Mouse (Mus musculus): ENCODE data around the gene Urgcp. TPM values are rescaled to one million over a fixed set of nuclear protein-coding genes. Genes with fewer than 3 reads are reported as not detected.

Gene Urgcp
- total and polyA plus RNA-seq, 3 experiments = 34.0 to 65.2 (median 63.8) TPM

DNA sequence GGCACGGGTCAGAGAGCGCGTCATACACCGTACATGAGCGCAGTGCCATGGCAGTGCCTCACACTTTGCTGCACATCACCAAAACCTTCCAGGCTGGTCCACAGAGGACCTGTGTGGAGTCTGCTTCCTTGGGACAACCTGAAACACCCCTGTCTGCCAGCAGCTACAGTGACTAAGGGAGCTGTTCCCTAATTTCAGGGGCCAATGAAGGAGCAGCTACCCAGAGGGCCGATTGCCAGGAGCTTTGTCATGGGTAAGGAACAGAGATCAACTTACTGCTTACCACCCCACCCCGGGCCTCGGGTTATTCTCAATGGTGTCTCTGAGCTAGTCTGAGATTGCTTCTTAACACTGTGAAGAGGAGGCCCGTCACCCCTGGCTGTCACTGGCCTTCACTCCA is 47.0 kb downstream of the Urgcp start:
- DNase-seq = no peak

DNA sequence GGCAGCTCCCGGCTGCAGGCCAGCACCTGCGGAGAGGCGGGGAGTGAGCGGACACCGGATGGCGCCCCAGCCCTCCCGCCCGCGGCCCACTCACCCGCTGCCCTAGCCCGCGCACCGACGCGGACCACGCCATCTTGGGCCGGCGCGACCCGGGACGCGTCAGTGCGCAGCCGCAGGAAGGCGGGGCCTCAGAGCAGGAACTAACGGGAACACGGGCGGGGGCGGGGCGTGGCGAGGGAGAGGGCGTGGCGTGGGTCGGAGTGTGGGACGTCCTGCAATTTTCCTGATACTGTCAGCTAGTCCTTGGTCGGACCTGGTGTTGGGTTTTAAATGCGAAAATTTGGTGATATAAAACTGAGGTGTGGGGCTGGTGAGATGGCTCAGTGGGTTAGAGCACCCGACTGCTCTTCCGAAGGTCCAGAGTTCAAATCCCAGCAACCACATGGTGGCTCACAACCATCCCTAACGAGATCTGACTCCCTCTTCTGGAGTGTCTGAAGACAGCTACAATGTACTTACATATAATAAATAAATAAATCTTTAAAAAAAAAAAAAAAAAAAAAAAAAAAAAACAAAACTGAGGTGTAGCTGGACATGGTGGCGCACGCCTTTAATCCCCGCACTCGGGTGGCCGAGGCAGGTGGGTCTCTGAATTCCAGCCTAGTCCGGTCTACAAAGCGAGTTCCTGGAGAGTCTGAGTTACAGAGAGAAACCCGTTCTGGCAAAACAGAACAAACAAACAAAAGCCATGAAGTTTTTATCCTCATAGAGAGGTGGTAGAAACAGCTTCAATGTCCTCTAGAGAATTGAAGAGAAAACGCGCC is 54.4 kb downstream of the Urgcp start:
- peak; percentile 94 for DNase-seq

GRCm38 (mm10) chr11:5706874-5707529 is 55.2 kb downstream of the Urgcp start:
- DNase-seq = no peak

GRCm38 (mm10) chr11:5705972-5706371 is 56.2 kb downstream of the Urgcp start:
- peak; percentile 2 for DNase-seq

DNA sequence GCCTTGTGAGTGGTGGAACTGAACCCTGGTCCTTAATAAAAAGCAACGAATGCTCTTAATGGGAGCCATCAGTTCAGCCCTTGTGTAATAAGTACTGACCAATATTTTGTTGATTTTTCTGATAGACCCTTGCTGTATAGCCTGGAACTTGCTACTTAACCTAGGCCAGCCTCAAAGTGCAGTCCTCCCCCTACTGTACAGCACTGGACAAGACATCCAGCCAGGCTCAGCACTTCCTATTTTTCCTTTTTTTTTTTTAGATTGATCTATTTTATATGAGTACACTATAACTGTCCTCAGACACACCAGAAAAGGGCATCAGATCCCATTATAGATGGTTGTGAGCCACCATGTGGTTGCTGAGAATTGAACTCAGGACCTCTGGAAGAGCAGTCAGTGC is 58.8 kb downstream of the Urgcp start:
- DNase-seq = no peak

DNA sequence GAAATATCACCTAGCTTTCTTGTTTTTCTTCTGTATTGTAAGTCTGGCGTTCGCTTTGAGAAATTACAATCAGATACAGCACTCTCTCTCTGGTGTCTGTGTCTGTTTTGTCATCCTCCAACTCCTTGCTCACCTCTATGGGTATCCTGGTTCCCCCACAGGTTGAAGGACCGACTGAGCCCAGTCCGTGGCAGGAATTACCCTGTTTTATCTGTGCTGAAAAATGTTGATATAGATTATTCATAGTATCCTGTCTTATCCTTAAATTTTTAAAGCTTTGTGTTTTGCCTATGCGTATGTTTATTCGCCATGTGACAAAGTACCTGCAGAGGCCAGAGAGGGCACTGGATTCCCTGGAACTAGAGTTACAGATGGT is 59.2 kb downstream of the Urgcp start:
- peak; percentile 0 for DNase-seq

- DNase-seq = peak; percentile 50
Measured at GRCm38 (mm10) chr11:5702271-5702956, 59.8 kb downstream of the Urgcp start.

DNA sequence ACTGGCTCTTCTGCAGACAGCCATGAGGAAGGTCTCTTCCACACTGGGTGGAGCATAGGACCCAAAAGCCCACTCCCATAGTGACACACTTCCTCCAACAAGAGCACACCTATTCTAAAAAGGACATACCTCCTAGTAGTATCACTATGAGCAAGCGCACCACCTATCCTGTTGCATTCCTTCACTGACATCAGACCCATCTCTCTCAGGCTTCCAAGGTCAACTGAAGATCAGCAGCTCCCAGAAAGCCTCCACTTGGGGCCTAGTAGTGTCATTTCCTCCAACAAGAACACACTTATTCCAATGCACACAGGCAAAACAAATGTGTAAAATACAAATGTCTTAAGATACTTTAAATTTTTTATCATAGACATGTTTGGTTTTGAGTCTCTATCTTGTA is 60.4 kb downstream of the Urgcp start:
- DNase-seq = no peak

DNA sequence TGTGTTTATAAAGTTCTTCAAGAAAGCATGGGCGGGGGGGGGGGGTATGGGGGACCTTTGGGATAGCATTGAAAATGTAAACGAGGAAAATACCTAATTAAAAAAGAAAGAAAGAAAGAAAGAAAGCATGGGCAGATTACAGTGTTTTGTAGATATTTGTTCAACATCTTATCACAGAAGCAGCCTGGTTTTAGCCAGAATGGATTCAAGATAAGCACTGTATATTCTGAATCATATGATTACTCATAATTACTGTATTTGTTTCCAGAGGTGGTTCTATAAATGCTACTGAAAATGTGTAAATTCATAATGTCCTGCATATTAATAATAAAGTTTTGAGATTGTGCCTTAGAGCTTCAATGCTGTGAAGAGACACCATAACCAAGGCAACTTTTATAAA is 60.9 kb downstream of the Urgcp start:
- DNase-seq = no peak

DNA sequence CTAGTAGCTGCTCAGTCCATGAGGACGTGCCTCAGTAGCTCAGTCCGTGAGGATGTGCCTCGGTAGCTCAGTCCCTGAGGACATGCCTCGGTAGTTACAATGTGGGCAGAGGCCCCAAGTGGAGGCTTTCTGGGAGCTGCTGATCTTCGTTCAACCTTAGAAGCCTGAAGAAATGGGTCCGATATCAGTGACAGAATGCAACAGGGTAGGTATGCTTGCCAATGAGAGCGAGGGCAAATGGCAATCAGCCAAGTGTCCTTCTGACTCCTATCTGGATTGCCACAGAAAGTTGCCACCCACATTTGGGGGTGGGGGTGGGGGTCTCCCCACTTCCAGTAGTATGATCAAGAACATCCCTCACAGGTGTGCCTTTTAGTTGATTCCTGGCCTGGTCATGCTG is 61.4 kb downstream of the Urgcp start:
- peak; percentile 64 for DNase-seq

DNA sequence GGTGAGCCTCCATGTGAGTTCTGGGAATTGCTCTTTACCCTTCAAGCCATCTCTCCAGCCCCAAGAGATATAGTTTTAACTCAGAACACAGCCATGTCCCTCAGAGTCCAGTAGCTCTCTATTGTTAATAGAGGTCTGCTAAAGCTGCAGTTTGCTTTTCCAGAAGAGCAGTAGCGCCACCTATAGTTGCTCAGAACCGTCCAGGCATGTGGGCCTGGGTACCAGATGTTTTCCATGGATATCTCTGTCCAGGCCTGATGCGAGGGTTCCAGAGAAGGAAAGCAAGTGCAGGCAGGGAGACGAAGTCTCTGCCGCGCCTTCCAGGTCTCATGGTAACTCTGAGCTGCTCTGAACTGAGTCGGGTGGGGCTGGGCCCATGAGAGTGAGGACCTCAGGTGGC is 70.4 kb downstream of the Urgcp start:
- peak; percentile 47 for DNase-seq

- DNase-seq = no peak
Measured at GRCm38 (mm10) chr11:5684283-5684682, 77.9 kb downstream of the Urgcp start.

- DNase-seq = peak; percentile 79
Measured at GRCm38 (mm10) chr11:5682541-5682940, 79.6 kb downstream of the Urgcp start.

Other genes starting within 250 kb of the Urgcp start
- 100 to 1,000 TPM; 156 to 162 TPM for gene Xbp1, start 241.7 kb downstream of the Urgcp start, total RNA-seq (2021)
- 95.7 and 129 TPM in 2 replicates for gene Xbp1, start 241.7 kb downstream of the Urgcp start, polyA plus RNA-seq (2012; rRNA removed)
- 10 to 100 TPM; 19.5 to 32.0 TPM for gene Ccdc117, start 220.2 kb downstream of the Urgcp start, total RNA-seq (2021)
- 5.0 and 6.5 TPM in 2 replicates for gene Ccdc117, start 220.2 kb downstream of the Urgcp start, polyA plus RNA-seq (2012; rRNA removed)
- gene Ankrd36, start 192.7 kb downstream of the Urgcp start, total RNA-seq (2021) = not detected
- not detected in 2 replicates for gene Ankrd36, start 192.7 kb downstream of the Urgcp start, polyA plus RNA-seq (2012; rRNA removed)
- 100 to 1,000 TPM; 137 to 178 TPM for gene Mrps24, start 46.7 kb downstream of the Urgcp start, total RNA-seq (2021)
- gene Mrps24, start 46.7 kb downstream of the Urgcp start, polyA plus RNA-seq (2012; rRNA removed) = 740 and 796 TPM in 2 replicates
- gene Dbnl, start 26.1 kb upstream of the Urgcp start, total RNA-seq (2021) = 10 to 100 TPM; 66.6 to 79.3 TPM
- gene Dbnl, start 26.1 kb upstream of the Urgcp start, polyA plus RNA-seq (2012; rRNA removed) = 45.7 and 58.2 TPM in 2 replicates
- gene Pgam2, start 41.4 kb upstream of the Urgcp start, total RNA-seq (2021) = not detected
- not detected in 2 replicates for gene Pgam2, start 41.4 kb upstream of the Urgcp start, polyA plus RNA-seq (2012; rRNA removed)
- 1 to 10 TPM; 5.6 to 7.6 TPM for gene Polm, start 75.6 kb upstream of the Urgcp start, total RNA-seq (2021)
- gene Polm, start 75.6 kb upstream of the Urgcp start, polyA plus RNA-seq (2012; rRNA removed) = 28.5 and 28.7 TPM in 2 replicates
- 100 to 1,000 TPM; 390 to 452 TPM for gene Aebp1, start 99.6 kb upstream of the Urgcp start, total RNA-seq (2021)
- 526 and 692 TPM in 2 replicates for gene Aebp1, start 99.6 kb upstream of the Urgcp start, polyA plus RNA-seq (2012; rRNA removed)
- gene Pold2, start 115.9 kb upstream of the Urgcp start, total RNA-seq (2021) = 10 to 100 TPM; 38.1 to 51.8 TPM
- 192 and 223 TPM in 2 replicates for gene Pold2, start 115.9 kb upstream of the Urgcp start, polyA plus RNA-seq (2012; rRNA removed)
- not detected for gene Myl7, start 136.4 kb upstream of the Urgcp start, total RNA-seq (2021)
- gene Myl7, start 136.4 kb upstream of the Urgcp start, polyA plus RNA-seq (2012; rRNA removed) = 0.47 TPM in 1 of 2 replicates, not detected in the other
- gene Gck, start 187.7 kb upstream of the Urgcp start, total RNA-seq (2021) = 1 to 10 TPM; 2.5 to 3.7 TPM
- 1.2 and 2.2 TPM in 2 replicates for gene Gck, start 187.7 kb upstream of the Urgcp start, polyA plus RNA-seq (2012; rRNA removed)
- gene Ykt6, start 193.3 kb upstream of the Urgcp start, total RNA-seq (2021) = 10 to 100 TPM; 70.9 to 73.8 TPM
- gene Ykt6, start 193.3 kb upstream of the Urgcp start, polyA plus RNA-seq (2012; rRNA removed) = 34.0 and 39.4 TPM in 2 replicates